Mouse (Mus musculus): ENCODE measurements around the gene Ntrk2. TPM values are rescaled to one million over a fixed set of nuclear protein-coding genes. Genes with fewer than 3 reads are reported as not detected.

Ntrk2 gene
- polyA plus RNA-seq, 1 experiment from 2014 or later: 3.2 TPM

DNA sequence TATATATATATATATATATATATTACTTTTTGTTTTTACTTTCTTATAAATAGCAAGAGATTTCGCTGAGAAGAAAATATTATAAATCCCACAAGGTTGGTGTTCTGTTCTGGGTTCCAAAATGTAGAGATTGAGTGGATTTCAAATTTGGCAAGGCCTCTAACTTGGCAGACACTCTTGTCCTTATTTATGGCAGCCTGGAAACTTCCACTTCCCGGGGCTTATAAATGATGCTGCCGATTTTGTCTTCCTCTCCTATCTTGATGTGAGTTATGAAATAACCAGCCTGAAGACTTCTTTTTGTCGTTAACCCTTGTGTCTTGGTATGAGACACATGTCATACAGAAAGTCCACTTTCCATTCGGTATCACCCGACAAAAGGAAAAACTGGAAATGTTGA lies 133.8 kb downstream of the Ntrk2 start:
- Histone ChIP-seq H3K9me3 (ENCODE audit: control insufficient read depth, low read length) (no peaks in the 10 kb centered on the region), H3K4me2 (ENCODE audit: low read depth, low read length) (no peak overlapping the region), H3K27me3 (ENCODE audit: control insufficient read depth, insufficient read depth, low read depth, low read length) (no peaks in the 10 kb centered on the region; the same call in 1 of the 2 replicates), H3K4me3 (ENCODE audit: low read length) (no peak overlapping the region), H3K36me3 (ENCODE audit: control insufficient read depth, insufficient read depth, low read length) (no peaks in the 10 kb centered on the region), H3K27ac (ENCODE audit: low read length) (no peak overlapping the region), H3K9ac (ENCODE audit: low read length) (no peak overlapping the region), H3K4me1 (replicated peaks; ENCODE audit: control insufficient read depth, insufficient read depth, low read length) (peaks cover 10% of the 10 kb centered on the region; the same call in 1 of the 2 replicates)
- 60% methylated on average over 6 of the region's 6 CpGs for WGBS
- ATAC-seq (ENCODE audit: low read depth): no peak

DNA sequence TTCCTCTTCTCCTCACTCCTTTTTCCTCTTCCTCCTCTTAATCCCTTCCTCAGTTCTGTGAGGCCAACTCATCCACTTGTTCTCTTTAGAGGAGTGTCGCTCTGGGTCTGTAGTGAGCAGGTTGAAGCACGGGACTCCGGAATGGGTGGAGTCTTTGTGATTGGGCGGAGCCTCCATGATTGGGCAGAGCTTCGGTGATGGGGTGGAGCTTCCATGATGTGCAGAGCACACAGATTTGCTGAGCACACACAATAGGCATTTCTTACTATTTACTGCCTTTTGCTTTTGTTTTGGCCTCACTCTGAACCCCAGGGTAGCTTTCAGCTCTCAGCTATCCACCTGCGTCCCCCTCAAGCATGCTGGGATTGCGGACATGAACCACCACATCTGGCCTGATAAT lies 134.4 kb downstream of the Ntrk2 start:
- Histone ChIP-seq H3K9ac (ENCODE audit: low read length) (no peak overlapping the region), H3K27ac (ENCODE audit: low read length) (no peak overlapping the region), H3K4me1 (replicated peaks; ENCODE audit: control insufficient read depth, insufficient read depth, low read length) (peaks cover 7% of the 10 kb centered on the region; the same call in 1 of the 2 replicates), H3K36me3 (ENCODE audit: control insufficient read depth, insufficient read depth, low read length) (no peaks in the 10 kb centered on the region), H3K27me3 (ENCODE audit: control insufficient read depth, insufficient read depth, low read depth, low read length) (no peaks in the 10 kb centered on the region; the same call in 1 of the 2 replicates), H3K4me2 (ENCODE audit: low read depth, low read length) (no peak overlapping the region), H3K9me3 (ENCODE audit: control insufficient read depth, low read length) (no peaks in the 10 kb centered on the region), H3K4me3 (ENCODE audit: low read length) (no peak overlapping the region)
- WGBS: 47% methylated on average over 7 of the region's 7 CpGs
- ATAC-seq (ENCODE audit: low read depth): no peak

DNA sequence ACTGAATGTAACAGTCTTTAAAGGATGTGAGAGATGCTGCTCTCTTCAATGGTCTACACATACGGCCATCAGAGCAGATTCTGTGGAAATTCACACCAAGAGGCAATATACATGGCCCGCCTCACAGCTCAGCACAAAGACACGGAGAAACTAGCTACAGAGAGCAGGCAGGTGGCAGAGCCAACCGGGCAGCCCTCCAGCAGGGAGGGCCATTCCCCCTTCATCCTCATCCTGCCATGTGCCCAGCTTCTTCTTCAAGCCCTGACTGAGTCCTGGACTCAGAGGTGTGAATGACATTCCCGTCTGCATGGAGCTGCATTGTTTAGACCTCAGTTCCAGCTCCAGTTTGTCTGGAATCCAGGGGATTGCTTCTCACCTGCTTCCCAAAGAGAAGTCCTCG lies 139.4 kb downstream of the Ntrk2 start:
- H3K36me3 ChIP-seq (ENCODE audit: control insufficient read depth, insufficient read depth, low read length): no peaks in the 10 kb centered on the region
- H3K9ac ChIP-seq (ENCODE audit: low read length): no peak overlapping the region
- H3K4me1 ChIP-seq (replicated peaks; ENCODE audit: control insufficient read depth, insufficient read depth, low read length): no peaks in the 10 kb centered on the region
- no peaks in the 10 kb centered on the region for H3K9me3 ChIP-seq (ENCODE audit: control insufficient read depth, low read length)
- H3K4me2 ChIP-seq (ENCODE audit: low read depth, low read length): no peak overlapping the region
- no peak overlapping the region for H3K27ac ChIP-seq (ENCODE audit: low read length)
- WGBS: 58% methylated on average over 6 of the region's 6 CpGs
- H3K27me3 ChIP-seq (ENCODE audit: control insufficient read depth, insufficient read depth, low read depth, low read length): no peaks in the 10 kb centered on the region; the same call in 1 of the 2 replicates
- H3K4me3 ChIP-seq (ENCODE audit: low read length): no peak overlapping the region
- no peak for ATAC-seq (ENCODE audit: low read depth)

DNA sequence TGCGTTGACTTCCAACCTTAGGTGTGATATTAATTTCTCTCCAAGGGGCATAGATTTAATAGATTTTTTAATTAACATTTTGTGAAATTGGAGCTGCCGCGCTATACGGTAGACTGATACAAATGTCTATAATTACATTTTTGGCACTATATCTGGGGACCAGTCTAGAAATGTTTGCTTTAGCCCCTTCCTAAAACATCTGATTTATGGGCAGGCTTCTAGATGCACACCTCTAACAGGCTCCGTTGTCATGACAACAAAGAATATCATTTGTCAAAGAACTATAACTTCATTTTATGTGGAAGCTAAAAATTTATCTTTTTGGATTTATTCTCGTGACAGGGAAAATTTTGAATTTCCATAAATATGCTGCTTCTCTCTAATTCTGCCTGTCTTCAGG lies 140.2 kb downstream of the Ntrk2 start:
- Histone ChIP-seq H3K27me3 (ENCODE audit: control insufficient read depth, insufficient read depth, low read depth, low read length) (no peaks in the 10 kb centered on the region; the same call in 1 of the 2 replicates), H3K27ac (ENCODE audit: low read length) (no peak overlapping the region), H3K4me1 (replicated peaks; ENCODE audit: control insufficient read depth, insufficient read depth, low read length) (no peaks in the 10 kb centered on the region), H3K9ac (ENCODE audit: low read length) (no peak overlapping the region), H3K4me2 (ENCODE audit: low read depth, low read length) (no peak overlapping the region), H3K36me3 (ENCODE audit: control insufficient read depth, insufficient read depth, low read length) (no peaks in the 10 kb centered on the region), H3K4me3 (ENCODE audit: low read length) (no peak overlapping the region), H3K9me3 (ENCODE audit: control insufficient read depth, low read length) (no peaks in the 10 kb centered on the region)
- no peak for ATAC-seq (ENCODE audit: low read depth)
- 85% methylated on average over 6 of the region's 6 CpGs for WGBS

DNA sequence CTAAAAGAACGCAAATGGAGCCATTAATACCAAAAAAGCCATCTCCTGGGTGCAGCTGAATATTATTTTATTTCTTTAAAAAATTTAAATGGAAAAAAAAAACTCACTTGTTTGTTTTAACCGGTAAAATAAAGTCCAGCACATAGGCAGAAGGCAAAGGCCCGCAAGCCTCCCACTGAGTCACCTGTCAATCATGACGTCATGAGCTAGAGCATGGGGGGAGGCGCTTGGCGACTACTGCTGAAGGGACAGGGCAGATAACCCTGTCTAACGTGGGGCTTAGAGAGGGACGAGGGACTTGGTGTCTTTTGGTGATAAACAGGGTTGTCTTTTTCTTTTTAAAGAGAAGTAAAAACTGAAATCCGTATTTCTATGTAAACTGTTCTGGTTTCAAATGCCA lies 140.7 kb downstream of the Ntrk2 start:
- Histone ChIP-seq H3K9me3 (ENCODE audit: control insufficient read depth, low read length) (no peaks in the 10 kb centered on the region), H3K9ac (ENCODE audit: low read length) (no peak overlapping the region), H3K4me1 (replicated peaks; ENCODE audit: control insufficient read depth, insufficient read depth, low read length) (no peaks in the 10 kb centered on the region), H3K27ac (ENCODE audit: low read length) (no peak overlapping the region), H3K27me3 (ENCODE audit: control insufficient read depth, insufficient read depth, low read depth, low read length) (no peaks in the 10 kb centered on the region; the same call in 1 of the 2 replicates), H3K4me2 (ENCODE audit: low read depth, low read length) (no peak overlapping the region), H3K36me3 (ENCODE audit: control insufficient read depth, insufficient read depth, low read length) (no peaks in the 10 kb centered on the region), H3K4me3 (ENCODE audit: low read length) (no peak overlapping the region)
- WGBS: 47% methylated on average over 9 of the region's 9 CpGs
- ATAC-seq (ENCODE audit: low read depth): no peak

DNA sequence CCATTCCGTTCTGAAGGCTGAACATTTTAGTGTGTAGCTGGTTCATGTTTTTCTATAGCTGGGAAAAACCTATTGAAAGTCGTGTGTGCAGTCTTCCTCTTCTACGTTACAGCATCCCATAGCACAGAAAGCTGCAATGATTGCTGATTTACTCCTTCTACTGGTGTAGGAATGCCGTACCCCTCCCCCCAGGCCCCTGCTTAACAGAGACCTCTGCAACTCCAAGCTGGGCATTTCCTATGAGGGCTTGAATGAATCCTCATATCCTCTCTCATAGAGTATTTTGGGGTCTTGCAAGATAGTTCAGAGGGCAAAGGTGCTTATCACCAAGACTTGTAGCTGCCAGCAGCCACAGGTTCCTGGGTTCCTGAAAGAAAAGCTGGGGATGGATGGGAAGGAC lies 148.0 kb downstream of the Ntrk2 start:
- Histone ChIP-seq H3K4me1 (replicated peaks; ENCODE audit: control insufficient read depth, insufficient read depth, low read length) (no peaks in the 10 kb centered on the region), H3K4me3 (ENCODE audit: low read length) (no peak overlapping the region), H3K27me3 (ENCODE audit: control insufficient read depth, insufficient read depth, low read depth, low read length) (no peaks in the 10 kb centered on the region), H3K27ac (ENCODE audit: low read length) (no peak overlapping the region), H3K9ac (ENCODE audit: low read length) (no peak overlapping the region), H3K4me2 (ENCODE audit: low read depth, low read length) (no peak overlapping the region), H3K9me3 (ENCODE audit: control insufficient read depth, low read length) (no peaks in the 10 kb centered on the region), H3K36me3 (ENCODE audit: control insufficient read depth, insufficient read depth, low read length) (no peaks in the 10 kb centered on the region)
- WGBS: 27% methylated on average over 4 of the region's 4 CpGs
- ATAC-seq (ENCODE audit: low read depth): no peak

DNA sequence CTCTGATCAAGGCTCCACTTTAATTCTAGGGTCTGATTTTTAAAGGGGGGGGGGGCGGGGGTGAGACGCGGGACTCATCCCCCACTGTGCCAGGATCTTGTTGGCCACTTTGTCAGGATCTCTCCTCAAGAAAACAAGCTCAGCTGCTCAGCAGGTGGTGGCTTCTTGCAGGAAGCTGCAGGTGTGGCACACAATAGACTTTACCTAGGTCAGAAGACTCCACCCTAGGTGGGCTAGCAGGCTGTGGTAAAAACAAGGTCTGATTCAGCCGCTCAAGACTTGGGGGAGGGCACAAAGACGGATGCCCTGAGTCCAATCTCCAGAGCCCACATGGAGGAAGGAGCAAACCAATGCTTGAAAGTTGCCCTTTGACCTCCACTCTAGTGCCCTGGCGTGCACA lies 148.4 kb downstream of the Ntrk2 start:
- Histone ChIP-seq H3K27ac (ENCODE audit: low read length) (no peak overlapping the region), H3K36me3 (ENCODE audit: control insufficient read depth, insufficient read depth, low read length) (no peaks in the 10 kb centered on the region), H3K27me3 (ENCODE audit: control insufficient read depth, insufficient read depth, low read depth, low read length) (no peaks in the 10 kb centered on the region), H3K9ac (ENCODE audit: low read length) (no peak overlapping the region), H3K9me3 (ENCODE audit: control insufficient read depth, low read length) (no peaks in the 10 kb centered on the region), H3K4me1 (replicated peaks; ENCODE audit: control insufficient read depth, insufficient read depth, low read length) (no peaks in the 10 kb centered on the region), H3K4me3 (ENCODE audit: low read length) (no peak overlapping the region), H3K4me2 (ENCODE audit: low read depth, low read length) (no peak overlapping the region)
- WGBS: 10% methylated on average over 6 of the region's 6 CpGs
- ATAC-seq (ENCODE audit: low read depth): no peak

DNA sequence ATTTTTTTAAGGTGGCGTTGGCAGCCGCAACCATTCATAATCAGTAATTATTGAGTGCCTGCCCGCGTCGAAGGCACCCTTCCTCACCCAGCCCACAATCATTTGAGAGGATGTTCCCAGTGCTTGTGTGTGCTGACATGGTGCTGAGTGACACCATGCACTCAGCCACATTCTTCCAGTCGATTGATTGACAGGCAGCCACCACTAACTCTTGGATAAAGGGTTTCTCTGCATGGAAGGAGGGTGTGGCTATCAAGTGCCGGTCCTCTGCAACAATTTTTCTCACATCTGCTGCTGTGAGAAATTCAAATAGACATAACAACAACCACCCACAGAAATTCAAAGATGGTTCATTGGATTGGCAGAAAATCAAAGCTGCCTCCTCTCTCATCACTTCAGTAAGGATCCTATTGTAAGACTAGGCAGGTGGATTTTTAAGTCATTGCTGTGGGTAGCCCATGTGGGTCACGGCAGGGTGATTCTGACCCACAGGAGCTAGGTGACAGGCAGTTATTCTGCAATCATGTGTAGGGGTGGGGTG lies 148.9 kb downstream of the Ntrk2 start:
- 43% methylated on average over 8 of the region's 8 CpGs for WGBS
- no peak overlapping the region for H3K9ac ChIP-seq (ENCODE audit: low read length)
- no peak overlapping the region for H3K4me3 ChIP-seq (ENCODE audit: low read length)
- no peak for ATAC-seq (ENCODE audit: low read depth)
- no peaks in the 10 kb centered on the region for H3K9me3 ChIP-seq (ENCODE audit: control insufficient read depth, low read length)
- no peaks in the 10 kb centered on the region for H3K4me1 ChIP-seq (replicated peaks; ENCODE audit: control insufficient read depth, insufficient read depth, low read length)
- H3K27ac ChIP-seq (ENCODE audit: low read length): no peak overlapping the region
- H3K4me2 ChIP-seq (ENCODE audit: low read depth, low read length): no peak overlapping the region
- no peaks in the 10 kb centered on the region for H3K27me3 ChIP-seq (ENCODE audit: control insufficient read depth, insufficient read depth, low read depth, low read length)
- no peaks in the 10 kb centered on the region for H3K36me3 ChIP-seq (ENCODE audit: control insufficient read depth, insufficient read depth, low read length)

DNA sequence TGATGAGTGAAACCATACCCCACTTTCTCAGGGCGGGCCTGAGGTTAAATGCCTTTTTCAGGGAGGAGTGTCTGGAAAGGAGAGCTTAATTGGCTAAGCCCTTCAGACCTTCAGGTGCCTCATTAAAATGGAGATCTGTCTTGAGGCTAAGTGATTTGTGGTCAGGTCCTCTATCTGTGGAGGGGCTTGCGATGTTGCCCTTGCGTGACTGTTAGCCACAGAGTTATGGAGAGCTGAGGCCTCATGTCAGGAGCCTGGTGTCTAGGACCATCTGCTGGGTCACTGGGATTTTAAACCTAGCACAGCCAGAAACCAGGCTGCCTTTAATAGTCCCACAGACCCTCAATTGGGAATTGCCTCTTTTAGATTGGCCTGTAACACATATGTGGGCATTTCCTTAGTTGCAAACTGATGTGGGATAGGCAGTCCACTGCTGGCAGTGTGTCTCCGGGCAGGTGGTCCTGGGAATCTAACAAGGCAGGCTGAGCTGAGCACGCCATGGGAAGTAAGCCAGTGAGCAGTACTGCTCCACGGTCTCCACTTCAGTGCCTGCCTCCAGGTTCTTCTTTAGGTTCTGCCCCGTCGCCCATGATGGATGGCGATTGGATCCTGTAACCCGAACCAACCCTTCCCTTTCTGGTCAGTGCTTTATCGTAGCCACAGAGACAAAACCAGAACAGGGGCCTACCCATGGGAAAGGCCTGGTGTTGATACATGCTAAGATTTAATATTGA lies 152.0 kb downstream of the Ntrk2 start:
- no peak overlapping the region for H3K4me2 ChIP-seq (ENCODE audit: low read depth, low read length)
- H3K27ac ChIP-seq (ENCODE audit: low read length): no peak overlapping the region
- no peaks in the 10 kb centered on the region for H3K4me1 ChIP-seq (replicated peaks; ENCODE audit: control insufficient read depth, insufficient read depth, low read length)
- no peak overlapping the region for H3K4me3 ChIP-seq (ENCODE audit: low read length)
- ATAC-seq (ENCODE audit: low read depth): no peak
- H3K9me3 ChIP-seq (ENCODE audit: control insufficient read depth, low read length): no peaks in the 10 kb centered on the region
- H3K36me3 ChIP-seq (ENCODE audit: control insufficient read depth, insufficient read depth, low read length): no peaks in the 10 kb centered on the region
- H3K9ac ChIP-seq (ENCODE audit: low read length): no peak overlapping the region
- 78% methylated on average over 11 of the region's 11 CpGs for WGBS
- no peaks in the 10 kb centered on the region for H3K27me3 ChIP-seq (ENCODE audit: control insufficient read depth, insufficient read depth, low read depth, low read length)
